In genomic region chr10:75513306-75514067, GRCm38 (mm10) we compare ENCODE assay signal across 1 mouse cellular context.
TF ChIP-seq lines count a peak whose summit lies in the region.

No protein-coding gene starts in this region.

TF ChIP-seq in MEL, 35 proteins besides CTCF, POLR2A, EP300 and RAD21 (continued from another document):
- TF ChIP-seq MYB (IDR thresholded peaks at IDR 0.05; ENCODE audit: low read depth, low read length) (no peak), ZMIZ1 (IDR thresholded peaks at IDR 0.05; ENCODE audit: low read depth, low read length) (no peak), MAFK (IDR thresholded peaks at IDR 0.05; ENCODE audit: borderline replicate concordance, low read depth, low read length) (no peak)
TF ChIP-seq in MEL: peak in this region for 0.
